Mouse (Mus musculus): ENCODE measurements around the gene Rit1. TPM values are rescaled to one million over a fixed set of nuclear protein-coding genes. Genes with fewer than 3 reads are reported as not detected.
A peak's percentile ranks its signal among the peaks of the same experiment; 100 is the strongest.

Rit1 gene
- not detected in 2 replicates for polyA plus RNA-seq (2012; ENCODE audit: insufficient read depth, insufficient read length, low replicate concordance, missing spikeins)

- Histone ChIP-seq H3K4me3 (ENCODE audit: insufficient read depth, low read depth, low read length) (peak within 1 kb of the TSS; percentile 80), H3K27ac (ENCODE audit: insufficient read depth, low read depth, low read length) (no peak within 1 kb of the TSS), H3K4me1 (ENCODE audit: control insufficient read depth, insufficient read depth, low read length) (0 out of 2 replicates have a peak, but pooled peaks cover 2% of the 10 kb centered on the region)
- 3% methylated on average over 27 of the region's 27 CpGs for WGBS
- TF ChIP-seq POLR2A (IDR thresholded peaks at IDR 0.05; ENCODE audit: insufficient read depth, low read depth, low read length) (peak; percentile 56), CTCF (IDR thresholded peaks at IDR 0.05; ENCODE audit: insufficient read depth, low read depth, low read length) (no peak)
These were observed at the start of gene Rit1 for GRCm38 (mm10) chr3:88716399-88717197. Gene Rit1 (plus strand): TSS chr3:88716838.

GRCm38 (mm10) chr3:88677399-88677798, 39.2 kb upstream of the Rit1 start:
- 7% methylated on average over 11 of the region's 11 CpGs for WGBS
- Histone ChIP-seq H3K4me1 (ENCODE audit: control insufficient read depth, insufficient read depth, low read length) (peaks cover 2% of the 10 kb centered on the region; the same call in 1 of the 2 replicates), H3K27ac (ENCODE audit: insufficient read depth, low read depth, low read length) (no peak overlapping the region), H3K4me3 (ENCODE audit: insufficient read depth, low read depth, low read length) (no peak overlapping the region)
- 0 out of 2 replicates have a peak, but pooled peaks have one; percentile 29 for TF ChIP-seq CTCF (IDR thresholded peaks at IDR 0.05; ENCODE audit: insufficient read depth, low read depth, low read length)
- TF ChIP-seq POLR2A (IDR thresholded peaks at IDR 0.05; ENCODE audit: insufficient read depth, low read depth, low read length) = no peak

GRCm38 (mm10) chr3:88683814-88684213, 32.8 kb upstream of the Rit1 start:
- 97% methylated on average over 2 of the region's 2 CpGs for WGBS
- TF ChIP-seq CTCF (IDR thresholded peaks at IDR 0.05; ENCODE audit: insufficient read depth, low read depth, low read length) = no peak
- Histone ChIP-seq H3K4me3 (ENCODE audit: insufficient read depth, low read depth, low read length) (no peak overlapping the region), H3K27ac (ENCODE audit: insufficient read depth, low read depth, low read length) (no peak overlapping the region), H3K4me1 (ENCODE audit: control insufficient read depth, insufficient read depth, low read length) (peaks cover 3% of the 10 kb centered on the region)

- Histone ChIP-seq H3K27ac (ENCODE audit: insufficient read depth, low read depth, low read length) (0 out of 2 replicates have a peak overlapping the region, but pooled peaks have one; percentile 26), H3K4me3 (ENCODE audit: insufficient read depth, low read depth, low read length) (no peak overlapping the region), H3K4me1 (ENCODE audit: control insufficient read depth, insufficient read depth, low read length) (peaks cover 3% of the 10 kb centered on the region)
- WGBS = 45% methylated on average over 8 of the region's 8 CpGs
- TF ChIP-seq POLR2A (IDR thresholded peaks at IDR 0.05; ENCODE audit: insufficient read depth, low read depth, low read length) (no peak), CTCF (IDR thresholded peaks at IDR 0.05; ENCODE audit: insufficient read depth, low read depth, low read length) (no peak)
These were observed 32.2 kb upstream of the Rit1 start for GRCm38 (mm10) chr3:88684236-88684979.

GRCm38 (mm10) chr3:88684980-88685941, 31.4 kb upstream of the Rit1 start, which contains the start of gene Khdc4:
Gene Khdc4 (plus strand): TSS chr3:88685803.
- Histone ChIP-seq H3K27ac (ENCODE audit: insufficient read depth, low read depth, low read length) (peak within 1 kb of the TSS; percentile 73), H3K4me1 (ENCODE audit: control insufficient read depth, insufficient read depth, low read length) (peaks cover 3% of the 10 kb centered on the region), H3K4me3 (ENCODE audit: insufficient read depth, low read depth, low read length) (peak within 1 kb of the TSS; percentile 86)
- under 1% methylated on average over 47 of the region's 47 CpGs for WGBS
- TF ChIP-seq CTCF (IDR thresholded peaks at IDR 0.05; ENCODE audit: insufficient read depth, low read depth, low read length) = peak; percentile 10; the same call in 1 of the 2 replicates
- peak; percentile 75; the same call in 1 of the 2 replicates for TF ChIP-seq POLR2A (IDR thresholded peaks at IDR 0.05; ENCODE audit: insufficient read depth, low read depth, low read length)

GRCm38 (mm10) chr3:88685958-88686451, 30.6 kb upstream of the Rit1 start:
- Histone ChIP-seq H3K4me3 (ENCODE audit: insufficient read depth, low read depth, low read length) (peak overlapping the region; percentile 86), H3K27ac (ENCODE audit: insufficient read depth, low read depth, low read length) (peak overlapping the region; percentile 71), H3K4me1 (ENCODE audit: control insufficient read depth, insufficient read depth, low read length) (peaks cover 3% of the 10 kb centered on the region)
- WGBS = under 1% methylated on average over 45 of the region's 45 CpGs
- TF ChIP-seq POLR2A (IDR thresholded peaks at IDR 0.05; ENCODE audit: insufficient read depth, low read depth, low read length) (no peak), CTCF (IDR thresholded peaks at IDR 0.05; ENCODE audit: insufficient read depth, low read depth, low read length) (no peak)

GRCm38 (mm10) chr3:88686734-88687611, 29.7 kb upstream of the Rit1 start:
- TF ChIP-seq CTCF (IDR thresholded peaks at IDR 0.05; ENCODE audit: insufficient read depth, low read depth, low read length) = no peak
- no peak for TF ChIP-seq POLR2A (IDR thresholded peaks at IDR 0.05; ENCODE audit: insufficient read depth, low read depth, low read length)
- WGBS = 34% methylated on average over 13 of the region's 13 CpGs
- peak overlapping the region; percentile 71; the same call in 1 of the 2 replicates for H3K27ac ChIP-seq (ENCODE audit: insufficient read depth, low read depth, low read length)
- peaks cover 3% of the 10 kb centered on the region for H3K4me1 ChIP-seq (ENCODE audit: control insufficient read depth, insufficient read depth, low read length)
- H3K4me3 ChIP-seq (ENCODE audit: insufficient read depth, low read depth, low read length) = peak overlapping the region; percentile 86
